Mouse (Mus musculus) small intestine, adult 2 months (tissue): ENCODE data around the gene Ephb1.

Source experiments
- CTCF ChIP-seq: fragments of 200-500 bp; IDR thresholded peaks from 2 replicates; pipeline ENCODE4 v1.5.1; 2012; ENCODE audit warnings: low read depth, mild to moderate bottlenecking, control low read depth, inconsistent platforms, low read length, moderate library complexity, mixed read lengths; ENCODE audit not compliant: insufficient replicate concordance, insufficient read length; ENCODE audit errors: extremely low read depth
- POLR2A ChIP-seq: fragments of 200-500 bp; IDR thresholded peaks from 2 replicates; pipeline ENCODE4 v1.6.1; 2012; ENCODE audit warnings: low read depth, mild to moderate bottlenecking, control low read depth, inconsistent platforms, low read length, moderate library complexity

DNA sequence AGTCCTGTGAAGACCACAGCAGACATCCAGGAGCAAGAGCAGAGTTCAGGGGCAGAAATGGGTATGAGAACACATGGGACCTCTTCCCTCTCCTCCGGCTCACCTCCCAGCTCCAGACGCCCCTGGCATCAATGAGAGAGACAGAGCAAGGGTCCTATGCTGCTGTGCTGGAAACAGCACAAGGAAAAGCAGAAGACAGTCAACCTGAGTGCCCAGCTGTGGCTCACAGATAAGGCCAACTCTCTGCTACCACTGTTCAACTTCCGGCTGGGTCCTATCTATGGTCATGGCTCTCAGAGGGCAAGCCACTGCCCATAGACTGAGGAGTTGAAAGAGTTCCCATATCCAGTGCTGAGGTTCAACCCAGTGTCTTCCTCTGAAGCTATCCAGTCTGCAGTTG lies 7.7 kb downstream of the Ephb1 start:
- TF ChIP-seq CTCF (no peak), POLR2A (no peak)
